Comparison of ENCODE assay signal across 14 mouse cellular contexts in the genomic region with DNA sequence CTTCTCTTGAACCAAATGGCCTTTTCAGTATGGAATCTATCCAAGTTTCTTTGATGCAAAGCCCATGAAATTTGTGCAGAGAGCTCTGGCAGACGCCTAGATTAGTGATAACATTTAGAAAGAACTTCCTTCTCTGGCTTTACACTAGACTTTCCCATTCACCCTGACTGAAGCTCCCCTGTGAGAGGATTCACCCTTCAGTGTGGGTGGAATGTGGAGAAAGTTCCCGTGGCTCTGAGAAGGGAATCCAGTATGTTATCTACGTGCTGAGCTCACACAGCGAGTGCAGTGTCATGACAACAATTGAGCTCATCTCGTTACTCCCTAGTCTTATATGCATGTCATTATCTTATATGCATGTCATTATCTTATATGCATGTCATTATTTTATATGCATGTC.
"Had no signal": no experiment of that assay in that cellular context is flagged by ENCODE, and none has a peak within 500 bp of the region (broad histone marks: within the 10 kb centered on the region; RNA-seq: fewer than 3 reads in every experiment).

No protein-coding gene starts in this region.

- H3K4me3 ChIP-seq: left cerebral cortex, adult 2 months; limb, embryonic 10.5 days; liver, embryonic 15.5 days; lung, embryonic 15.5 days; megakaryocyte, embryonic 14.5 days; midbrain, embryonic 12.5 days; neural tube, embryonic 13.5 days had no signal

- H3K36me3 ChIP-seq: limb, embryonic 10.5 days; liver, embryonic 15.5 days; lung, embryonic 15.5 days; midbrain, embryonic 12.5 days; neural tube, embryonic 13.5 days had no signal

- H3K4me2 ChIP-seq: liver, embryonic 11.5 days; liver, embryonic 15.5 days; lung, embryonic 15.5 days; midbrain, embryonic 12.5 days; neural tube, embryonic 13.5 days had no signal

- H3K27ac ChIP-seq: left cerebral cortex, adult 2 months; limb, embryonic 10.5 days; liver, embryonic 15.5 days; lung, embryonic 15.5 days; macrophage; midbrain, embryonic 12.5 days; neural tube, embryonic 13.5 days; stomach, postnatal 0 days had no signal

- H3K4me1 ChIP-seq: limb, embryonic 10.5 days; liver, embryonic 15.5 days; megakaryocyte, embryonic 14.5 days; midbrain, embryonic 12.5 days; neural tube, embryonic 13.5 days had no signal

- H3K9ac ChIP-seq: liver, embryonic 15.5 days; lung, embryonic 15.5 days; midbrain, embryonic 12.5 days; neural tube, embryonic 13.5 days had no signal

- DNase-seq: kidney, adult 8-10 months; kidney, postnatal 25 days; thymus, postnatal 4 days had no signal

- H3K9me3 ChIP-seq: limb, embryonic 10.5 days; liver, embryonic 15.5 days; lung, embryonic 15.5 days; midbrain, embryonic 12.5 days; neural tube, embryonic 13.5 days had no signal

- ATAC-seq: midbrain, embryonic 16.5 days had no signal

- H3K27me3 ChIP-seq: liver, embryonic 15.5 days; lung, embryonic 15.5 days; megakaryocyte, embryonic 14.5 days; midbrain, embryonic 12.5 days; neural tube, embryonic 13.5 days had no signal
